Mouse (Mus musculus) neutrophil, adult 5-6 weeks (primary cell): ENCODE data around the gene Myo1h. TPM values are rescaled to one million over a fixed set of nuclear protein-coding genes. Genes with fewer than 3 reads are reported as not detected.

Experiments used
- ATAC-seq: fragments of 151-379, 151-347 bp; 2 replicates; pipeline ENCODE4 v1.8.0; 2017; ENCODE audit warnings: mild to moderate bottlenecking, moderate TSS enrichment; ENCODE audit not compliant: insufficient number of reproducible peaks, poor library complexity, low FRiP score, severe bottlenecking; ENCODE audit errors: extremely low read depth
- total RNA-seq: library from RNA; stranded (forward); fragments of 200-1000 nt; gene quantifications from 2 replicates; pipeline ENCODE4 v1.2.3, GENCODE M21; 2017

Gene Myo1h
- total RNA-seq, 1 experiment from 2014 or later = 1.6 TPM

GRCm38 (mm10) chr5:114347005-114347404 is 58.0 kb downstream of the Myo1h start:
- ATAC-seq = no peak

GRCm38 (mm10) chr5:114351490-114351889 is 62.5 kb downstream of the Myo1h start:
- ATAC-seq = no peak

GRCm38 (mm10) chr5:114356250-114356935 is 67.4 kb downstream of the Myo1h start:
- peak; percentile 60 for ATAC-seq

- no peak for ATAC-seq
Observed at GRCm38 (mm10) chr5:114356936-114357751, 68.2 kb downstream of the Myo1h start.

- ATAC-seq = no peak
Observed at GRCm38 (mm10) chr5:114358833-114359232, 69.9 kb downstream of the Myo1h start.

GRCm38 (mm10) chr5:114359586-114359985 is 70.6 kb downstream of the Myo1h start:
- ATAC-seq = no peak

- ATAC-seq = peak; percentile 68
Observed at GRCm38 (mm10) chr5:114360968-114361367, 72.0 kb downstream of the Myo1h start.

GRCm38 (mm10) chr5:114365043-114365752 is 76.2 kb downstream of the Myo1h start:
- ATAC-seq = no peak

GRCm38 (mm10) chr5:114368121-114368520 is 79.2 kb downstream of the Myo1h start:
- ATAC-seq = no peak

- ATAC-seq = no peak
Observed at GRCm38 (mm10) chr5:114368803-114369496, 80.0 kb downstream of the Myo1h start.

GRCm38 (mm10) chr5:114369921-114370320 is 81.0 kb downstream of the Myo1h start:
- no peak for ATAC-seq

GRCm38 (mm10) chr5:114370371-114370776 is 81.4 kb downstream of the Myo1h start:
- ATAC-seq = no peak

GRCm38 (mm10) chr5:114371331-114371730 is 82.4 kb downstream of the Myo1h start:
- ATAC-seq = no peak

GRCm38 (mm10) chr5:114371731-114372473 is 82.9 kb downstream of the Myo1h start:
- no peak for ATAC-seq

- no peak for ATAC-seq
Observed at GRCm38 (mm10) chr5:114372565-114372964, 83.6 kb downstream of the Myo1h start.

- no peak for ATAC-seq
Observed at GRCm38 (mm10) chr5:114373174-114373573, 84.2 kb downstream of the Myo1h start.

- no peak for ATAC-seq
Observed at GRCm38 (mm10) chr5:114373581-114373980, 84.6 kb downstream of the Myo1h start.

GRCm38 (mm10) chr5:114374409-114375213 is 85.6 kb downstream of the Myo1h start:
- ATAC-seq = no peak
